Mouse (Mus musculus): ENCODE data around the gene Olfr1487.
"Not testable (repeated sequence)": the region's sequence is repeated elsewhere in the genome, so short reads cannot be mapped to it uniquely, and the experiment has no call there.

Olfr1487 gene

GRCm38 (mm10) chr19:13617075-13617474 is at the start of gene Olfr1487:
Olfr1487 (plus strand) TSS chr19:13617375.
- not testable (repeated sequence) for DNase-seq

DNA sequence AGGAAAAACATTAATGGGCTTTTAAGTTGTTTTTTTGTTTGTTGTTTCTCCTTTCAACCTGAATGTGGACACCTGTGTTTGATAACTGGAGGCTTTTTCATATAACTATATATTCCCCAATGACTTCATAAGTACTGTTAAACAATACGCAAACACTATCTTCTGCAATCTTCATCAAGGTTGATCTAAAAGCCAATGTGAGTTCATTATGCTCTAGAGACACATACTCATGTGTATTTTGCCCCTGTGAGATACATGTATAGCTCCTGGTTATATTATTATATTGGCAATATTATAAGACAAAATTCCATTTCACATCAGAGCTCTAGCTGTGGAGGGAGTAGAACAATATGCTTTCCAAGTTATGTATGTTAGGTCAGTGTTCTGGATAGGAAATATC is 34.0 kb upstream of the Olfr1487 start, which contains the start of gene Olfr1484:
Gene Olfr1484, plus strand, starts transcription at position 301 of the 400 bp plus-strand sequence.
- DNase-seq: no peak

- no peak for DNase-seq
Measured at GRCm38 (mm10) chr19:13631321-13631720, 14.1 kb downstream of the Olfr1487 start, which contains the start of gene Olfr1489. Olfr1489 (plus strand) TSS chr19:13631621.

- no peak for DNase-seq
Measured at GRCm38 (mm10) chr19:13650791-13651190, 33.6 kb downstream of the Olfr1487 start, which contains the start of gene Olfr1490. Olfr1490 (plus strand) TSS chr19:13651091.
